Mouse (Mus musculus): ENCODE data around the gene Obp2a.
"Not testable (repeated sequence)": the region's sequence is repeated elsewhere in the genome, so short reads cannot be mapped to it uniquely, and the experiment has no call there.

Gene Obp2a

DNA sequence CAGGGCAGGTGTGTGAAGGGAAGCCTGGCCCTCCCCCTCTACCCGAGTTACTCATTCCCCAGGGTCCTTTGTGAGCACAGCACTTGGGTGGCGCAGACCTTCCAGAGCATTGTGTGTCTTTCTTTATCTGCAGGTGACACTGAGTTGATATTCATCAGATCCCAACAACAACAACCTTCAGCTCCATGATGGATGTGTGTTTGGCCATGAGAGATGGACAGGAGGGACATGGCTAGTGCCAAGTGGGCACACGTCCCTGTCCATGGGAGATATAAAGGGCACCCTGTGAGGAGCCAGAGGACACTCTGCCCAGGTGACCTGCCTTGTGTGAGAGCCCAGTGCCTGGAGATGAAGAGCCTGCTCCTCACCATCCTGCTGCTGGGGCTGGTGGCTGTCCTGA lies at the start of gene Obp2a:
Gene Obp2a (plus strand): TSS at position 301 of the 400 bp plus-strand sequence.
- not testable (repeated sequence) for DNase-seq (ENCODE audit: low spot score)

- no peak for DNase-seq (ENCODE audit: low spot score)
Measured at GRCm38 (mm10) chr2:25652902-25653301, 46.9 kb upstream of the Obp2a start, which contains the start of gene Lcn8. TSS of gene Lcn8 (plus strand) at chr2:25653120.

GRCm38 (mm10) chr2:25654502-25654901 lies 45.3 kb upstream of the Obp2a start:
- no peak for DNase-seq (ENCODE audit: low spot score)

- no peak for DNase-seq (ENCODE audit: low spot score)
Measured at GRCm38 (mm10) chr2:25656691-25657090, 43.2 kb upstream of the Obp2a start.

GRCm38 (mm10) chr2:25657246-25657645 lies 42.6 kb upstream of the Obp2a start:
- DNase-seq (ENCODE audit: low spot score): no peak

DNA sequence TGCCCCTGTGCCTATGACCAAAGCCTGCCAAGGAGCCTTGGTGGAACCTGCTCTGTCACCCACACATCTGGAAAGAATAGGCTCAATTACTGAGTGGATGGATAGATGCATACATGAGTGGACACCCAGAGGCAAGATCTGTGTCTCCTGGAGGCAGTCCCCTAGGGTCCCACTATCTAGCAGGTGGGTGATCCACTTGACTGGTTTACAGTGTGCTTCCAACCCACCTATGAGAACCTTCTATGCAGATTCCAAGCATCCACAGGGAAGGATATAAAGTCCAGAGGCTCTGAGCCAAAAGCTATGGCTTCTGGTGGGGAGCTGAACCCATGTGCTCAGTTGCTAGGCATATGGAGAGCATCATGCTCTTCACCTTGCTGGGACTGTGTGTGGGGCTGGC lies 42.2 kb upstream of the Obp2a start, which contains the start of gene Lcn5:
Gene Lcn5 (plus strand): TSS at position 301 of the 400 bp plus-strand sequence.
- DNase-seq (ENCODE audit: low spot score): no peak

DNA sequence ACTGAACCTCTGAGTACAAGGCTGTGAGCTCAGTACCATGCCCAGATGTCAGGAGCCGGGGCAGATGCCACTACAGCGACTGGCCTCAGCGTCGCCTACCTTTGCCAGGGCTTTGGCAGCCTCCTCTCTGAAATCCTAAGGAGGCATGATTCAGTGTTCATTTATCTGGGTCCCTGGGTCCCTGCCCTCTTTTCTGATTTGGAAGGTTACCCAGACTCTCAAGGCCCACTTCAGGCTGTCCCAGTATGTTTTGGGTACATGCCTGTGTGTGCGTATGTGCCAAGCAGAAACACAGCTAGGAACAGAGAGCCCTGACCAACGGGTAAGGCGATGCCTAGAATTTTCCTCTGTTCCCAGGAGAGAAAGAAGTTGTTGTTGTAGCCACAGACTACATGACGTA lies 39.6 kb upstream of the Obp2a start:
- DNase-seq (ENCODE audit: low spot score): no peak

DNA sequence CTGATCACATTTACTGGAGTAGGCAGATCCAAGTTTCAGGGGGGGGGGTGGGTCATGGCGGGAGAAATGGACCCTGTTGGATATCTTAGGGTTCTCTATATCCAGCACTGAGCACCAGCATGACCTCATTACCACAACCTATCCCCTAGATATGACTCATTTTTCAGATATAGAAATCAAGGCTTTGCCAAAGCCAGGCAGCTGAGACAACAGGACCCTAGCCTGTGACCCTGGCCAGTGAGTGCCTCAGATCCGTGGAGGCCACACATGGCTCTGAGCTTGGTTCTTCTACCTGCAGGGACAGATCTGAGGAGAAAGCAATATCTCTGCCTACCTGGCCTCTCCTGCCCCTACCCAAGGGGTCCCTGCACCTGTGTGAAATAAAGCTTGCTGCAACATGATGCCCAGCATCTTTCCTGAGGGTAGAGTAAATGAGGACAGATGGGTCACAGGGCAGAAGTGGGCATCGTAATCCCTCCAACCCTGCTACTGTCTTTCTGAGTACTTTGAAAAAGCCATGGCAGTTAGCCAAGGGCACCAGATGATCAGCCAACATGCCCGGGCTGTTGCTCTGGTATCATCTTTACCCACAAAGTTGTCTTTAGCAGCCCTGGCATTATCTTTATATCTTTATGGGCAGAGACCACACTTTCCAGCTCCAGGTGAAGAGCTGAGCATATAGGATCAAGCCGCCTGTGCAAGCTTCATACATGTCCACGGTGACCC lies 38.4 kb upstream of the Obp2a start:
- DNase-seq (ENCODE audit: low spot score): no peak

DNA sequence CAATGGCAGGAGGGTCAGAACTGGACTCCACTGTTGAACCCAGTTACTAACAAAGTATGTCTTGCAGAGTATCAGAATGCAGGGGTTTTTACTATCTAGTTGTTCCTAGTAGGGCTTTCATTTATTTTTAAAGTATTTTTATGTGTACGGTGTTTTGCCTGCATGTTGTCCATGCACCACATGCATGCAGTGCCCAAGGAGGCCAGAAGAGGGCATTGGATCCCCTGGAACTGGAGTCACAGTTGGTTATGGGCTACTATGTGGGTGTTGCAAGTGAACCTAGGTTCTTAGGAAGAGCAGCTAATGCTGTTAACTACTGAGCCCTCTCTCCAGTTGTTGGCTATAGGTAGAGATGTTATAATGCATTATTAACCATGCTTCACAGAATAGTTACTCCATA lies 36.3 kb upstream of the Obp2a start:
- peak; percentile 62 for DNase-seq (ENCODE audit: low spot score)

DNA sequence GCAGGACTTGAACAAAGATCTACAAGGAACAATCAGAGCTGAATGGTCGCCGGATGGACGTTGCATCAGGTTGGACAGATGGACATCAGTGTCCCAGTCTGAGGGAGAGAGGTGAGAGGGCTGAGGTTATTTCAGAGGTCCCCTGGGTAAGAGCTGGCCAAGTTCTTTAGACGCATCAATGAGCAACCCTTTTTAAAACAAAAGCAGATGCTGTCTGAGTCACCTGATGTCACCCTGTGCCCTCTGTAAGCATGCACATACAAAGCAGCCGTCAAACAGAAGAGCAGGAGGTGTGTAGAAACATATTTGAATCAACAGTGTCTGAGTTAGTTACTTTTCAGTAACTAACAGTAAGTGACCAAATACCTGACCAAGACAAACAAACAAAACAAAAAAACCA lies 35.7 kb upstream of the Obp2a start:
- no peak for DNase-seq (ENCODE audit: low spot score)

DNA sequence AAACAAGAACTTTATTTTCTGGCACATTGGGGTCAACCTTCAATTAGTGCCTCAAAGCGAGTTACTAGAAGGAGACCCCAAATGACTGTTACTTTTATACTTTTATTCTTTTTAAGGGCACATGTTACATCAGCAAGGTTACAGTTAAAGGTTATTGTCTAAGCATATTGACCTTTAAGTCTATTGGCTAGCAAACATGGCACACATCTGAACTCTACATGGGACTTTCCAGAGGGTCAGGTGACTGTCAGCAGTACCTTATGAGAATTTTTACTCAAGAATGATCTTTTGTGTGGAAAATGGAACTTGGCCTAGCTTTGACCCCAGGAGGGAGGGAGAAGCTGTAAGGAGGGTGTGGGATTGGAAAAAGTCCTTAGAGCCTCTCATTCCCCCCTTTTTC lies 33.3 kb upstream of the Obp2a start:
- no peak for DNase-seq (ENCODE audit: low spot score)

DNA sequence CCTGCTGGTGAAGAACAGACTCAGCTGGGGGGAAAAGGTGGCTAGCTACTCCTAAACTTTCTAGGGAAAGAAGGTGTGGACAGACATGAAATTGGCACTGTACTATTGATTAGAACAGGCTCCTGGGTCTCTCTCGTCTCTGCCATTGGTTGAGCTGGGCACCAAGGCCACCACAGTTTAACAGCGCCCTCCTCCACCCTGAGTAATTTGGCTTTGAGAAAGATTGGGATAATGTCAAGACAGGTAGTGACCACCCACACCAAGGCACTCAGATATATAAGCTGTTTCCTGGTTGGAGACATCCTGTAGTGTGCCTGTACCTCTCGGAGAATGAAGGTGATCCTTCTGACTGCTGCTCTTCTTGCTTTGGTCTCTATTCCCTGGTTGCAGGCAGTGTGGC lies 23.4 kb upstream of the Obp2a start, which contains the start of gene Lcn6:
Gene Lcn6 (plus strand): TSS at position 301 of the 400 bp plus-strand sequence.
- no peak for DNase-seq (ENCODE audit: low spot score)

- DNase-seq (ENCODE audit: low spot score): no peak
Measured at GRCm38 (mm10) chr2:25679559-25679958, 20.3 kb upstream of the Obp2a start.

DNA sequence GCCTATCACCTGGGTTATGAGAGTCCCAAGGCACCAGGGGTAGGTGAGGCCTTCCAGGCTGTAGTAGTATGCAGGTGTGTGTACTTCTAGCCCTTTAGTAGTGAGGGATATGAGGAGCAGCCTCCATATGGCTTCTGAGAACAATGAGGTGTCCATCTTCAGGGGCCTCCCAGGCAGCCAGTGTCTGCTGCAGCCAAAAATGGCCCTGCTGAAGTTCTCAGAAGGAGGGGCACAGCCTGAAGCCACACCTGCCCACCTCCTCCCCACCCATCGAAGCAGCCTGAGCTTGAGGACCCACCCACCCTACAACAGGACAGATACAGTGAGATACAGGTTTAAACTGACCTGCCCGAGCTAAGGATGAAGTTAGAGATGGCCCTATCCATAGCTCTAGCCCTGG lies 17.4 kb upstream of the Obp2a start, which contains the start of gene Lcn10:
Gene Lcn10 (plus strand): TSS at position 301 of the 400 bp plus-strand sequence.
- no peak for DNase-seq (ENCODE audit: low spot score)

DNA sequence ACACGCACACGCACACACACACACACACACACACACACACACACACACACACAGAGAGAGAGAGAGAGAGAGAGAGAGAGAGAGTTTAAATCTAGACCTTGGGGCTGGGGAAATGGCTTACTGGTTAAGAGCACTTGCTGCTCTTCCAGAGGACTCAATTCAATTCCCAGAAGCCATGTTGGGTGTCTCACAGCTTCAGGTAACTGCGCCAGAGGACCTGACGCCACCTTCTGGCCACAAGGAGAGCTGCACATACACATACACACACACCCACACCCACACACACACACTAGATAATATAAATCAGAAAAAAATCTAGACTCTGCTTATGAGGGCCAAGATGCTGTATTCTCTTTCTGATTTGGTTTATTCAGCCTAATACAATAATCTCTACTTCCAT lies 12.9 kb upstream of the Obp2a start:
- DNase-seq (ENCODE audit: low spot score): no peak

GRCm38 (mm10) chr2:25694605-25695004 lies 5.2 kb upstream of the Obp2a start:
- peak; percentile 72 for DNase-seq (ENCODE audit: low spot score)

GRCm38 (mm10) chr2:25696951-25697350 lies 2.9 kb upstream of the Obp2a start:
- no peak for DNase-seq (ENCODE audit: low spot score)

GRCm38 (mm10) chr2:25698696-25699095 lies 1.1 kb upstream of the Obp2a start:
- DNase-seq (ENCODE audit: low spot score): no peak

DNA sequence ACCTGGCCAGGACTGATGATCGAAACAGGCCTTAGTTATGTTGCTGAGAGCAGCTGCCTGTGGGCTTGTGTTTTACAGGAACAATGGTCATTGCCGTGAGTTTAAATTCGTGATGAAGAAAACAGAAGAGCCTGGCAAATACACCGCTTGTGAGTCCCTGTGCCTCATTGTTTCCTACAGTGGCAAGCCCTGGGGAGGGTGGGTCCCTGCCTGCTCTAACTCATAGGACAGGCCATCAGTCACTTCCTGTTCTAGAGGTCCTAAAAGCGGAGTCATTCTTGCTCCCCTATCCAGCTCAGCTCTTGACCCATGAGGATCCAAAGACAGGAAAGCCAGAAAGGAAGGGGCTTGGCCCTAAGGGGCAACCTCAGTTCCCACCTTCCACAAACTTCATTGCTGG lies 1.2 kb downstream of the Obp2a start:
- no peak for DNase-seq (ENCODE audit: low spot score)

DNA sequence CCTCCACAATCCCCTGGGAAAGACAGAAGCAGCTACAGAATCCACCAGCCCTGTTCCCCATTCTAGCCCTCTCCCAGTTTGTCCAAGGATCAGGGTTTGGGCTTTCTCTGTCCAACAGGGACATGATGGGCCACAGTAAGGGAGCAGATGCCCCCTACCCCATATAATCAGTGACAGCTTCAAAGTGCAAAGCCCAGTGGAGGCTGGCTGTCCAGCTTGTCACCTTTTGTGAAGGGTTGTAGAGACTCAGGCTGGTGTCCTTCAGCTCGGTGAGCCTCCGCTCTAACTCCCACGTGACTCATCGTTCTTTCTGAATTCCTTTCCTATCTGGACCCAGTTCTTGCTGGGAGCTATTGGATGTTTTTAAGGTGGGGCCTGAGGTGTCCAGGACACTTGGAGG lies 3.9 kb downstream of the Obp2a start:
- no peak for DNase-seq (ENCODE audit: low spot score)

DNA sequence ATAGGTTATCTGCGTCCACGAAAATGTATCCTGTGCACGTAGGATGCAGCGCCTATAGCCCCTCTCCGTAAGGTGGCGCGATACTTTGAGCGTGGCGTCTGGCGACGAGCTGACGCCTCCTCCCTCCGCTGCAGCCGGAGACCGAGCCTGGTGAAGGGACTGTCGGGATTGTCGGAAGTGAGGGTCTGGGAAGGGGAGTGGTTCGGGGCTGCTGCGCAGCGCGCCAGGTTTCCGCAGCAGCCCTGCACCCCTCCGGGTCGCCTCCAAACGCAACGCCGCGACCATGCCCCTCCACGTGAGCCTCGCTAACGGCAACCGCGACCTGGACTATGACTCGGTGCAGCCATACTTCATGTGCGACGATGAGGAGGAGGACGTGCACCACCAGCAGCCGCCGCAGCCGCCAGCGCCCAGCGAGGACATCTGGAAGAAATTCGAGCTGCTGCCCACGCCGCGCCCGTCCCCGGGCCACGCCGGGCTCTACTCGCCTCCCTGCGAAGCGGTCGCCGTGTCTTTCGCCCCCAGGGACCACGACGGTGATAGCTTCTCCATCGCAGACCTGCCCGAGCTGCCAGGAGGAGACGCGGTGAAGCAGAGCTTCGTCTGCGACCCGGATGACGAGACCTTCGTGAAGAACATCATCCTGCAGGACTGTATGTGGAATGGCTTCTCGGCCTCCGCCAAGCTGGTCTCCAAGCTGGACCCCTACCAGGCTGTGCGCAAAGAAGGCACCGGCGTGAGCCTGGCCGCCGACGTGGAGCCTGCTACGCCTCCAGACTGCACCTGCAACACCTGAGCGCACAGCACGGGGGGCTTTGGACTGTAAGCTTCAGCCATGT lies 7.0 kb downstream of the Obp2a start, which contains the start of gene Bmyc:
Gene Bmyc (plus strand): TSS at position 97 of the 839 bp plus-strand sequence.
- DNase-seq (ENCODE audit: low spot score): peak; percentile 67

- peak; percentile 16 for DNase-seq (ENCODE audit: low spot score)
Measured at GRCm38 (mm10) chr2:25708121-25708520, 8.3 kb downstream of the Obp2a start.

- DNase-seq (ENCODE audit: low spot score): not testable (repeated sequence)
Measured at GRCm38 (mm10) chr2:25709056-25709455, 9.2 kb downstream of the Obp2a start.
